Mouse (Mus musculus): Measurements from ENCODE around the gene Rusc1.

DNA sequence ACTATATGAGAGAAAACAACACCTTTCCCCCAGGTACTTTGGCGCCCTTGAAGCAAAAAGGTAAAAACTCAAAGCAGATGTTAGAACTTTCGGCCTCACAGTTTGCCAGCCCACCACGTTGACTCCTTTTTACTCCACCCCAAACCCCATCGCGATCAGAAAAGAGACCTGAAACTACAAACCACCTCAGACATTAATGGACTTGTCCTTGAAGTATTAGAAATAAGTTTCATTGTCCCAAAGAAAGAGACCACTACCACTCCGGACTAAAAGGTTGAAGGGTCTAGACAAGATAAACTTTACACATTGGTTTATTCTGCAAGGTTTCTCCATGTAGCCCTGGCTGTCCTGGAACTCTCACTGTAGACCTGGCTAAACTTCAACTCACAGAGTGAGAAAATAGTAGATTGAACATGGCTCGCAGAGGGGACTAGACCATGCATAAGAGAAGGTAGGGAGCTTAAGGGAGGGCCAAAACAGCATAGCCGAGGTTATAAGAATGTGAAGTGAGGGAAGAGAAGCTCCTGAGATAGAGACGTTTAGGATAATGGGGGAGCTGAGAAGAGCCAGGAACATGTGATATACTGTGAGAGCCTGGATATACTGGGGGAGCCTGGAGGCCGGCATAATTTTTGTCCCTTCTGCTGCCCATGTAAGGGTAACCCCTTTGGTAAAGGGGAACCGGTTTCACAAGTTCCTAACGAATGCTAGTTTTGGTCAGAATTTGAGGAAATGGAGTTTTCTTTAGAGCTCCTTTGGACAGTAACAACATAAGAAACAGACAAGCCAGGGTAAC lies 9.6 kb upstream of the Rusc1 start:
- TF ChIP-seq CTCF (IDR thresholded peaks at IDR 0.05; ENCODE audit: low read depth, low read length) (no peak), TAL1 (conservative IDR thresholded peaks at IDR 0.05; ENCODE audit: low read depth, low read length) (no peak)

Data from G1E (cell line).